Mouse (Mus musculus) heart, embryonic 10.5 days (tissue): ENCODE measurements at regions not wholly inside any gene's neighbourhood (a gene's known extent, or its start where the extent isn't known, plus 50 kb on each side); places are given as distances from the start of the nearest gene placed in this dataset.

ENCODE experiments used
- DNase-seq: peaks from one replicate; pipeline ENCODE4 v3.0.0-alpha.2; 2017; ENCODE audit warnings: low spot score
- H3K27ac ChIP-seq: fragments of 300-500 bp; sonication (generic); 2 replicates; pipeline ENCODE4 v1.5.1; 2016; ENCODE audit warnings: mild to moderate bottlenecking
- H3K27me3 ChIP-seq: fragments of 300-500 bp; sonication (generic); 2 replicates; pipeline ENCODE4 v1.6.1; 2016; ENCODE audit warnings: mild to moderate bottlenecking; ENCODE audit not compliant: poor library complexity, insufficient read depth, severe bottlenecking
- H3K36me3 ChIP-seq: fragments of 300-500 bp; sonication (generic); 2 replicates; pipeline ENCODE4 v1.6.1; 2016; ENCODE audit warnings: mild to moderate bottlenecking, moderate library complexity
- H3K4me1 ChIP-seq: fragments of 300-500 bp; sonication (generic); 2 replicates; pipeline ENCODE4 v1.6.1; 2016; ENCODE audit warnings: mild to moderate bottlenecking
- H3K4me3 ChIP-seq: fragments of 300-500 bp; sonication (generic); 2 replicates; pipeline ENCODE4 v1.5.1; 2016; ENCODE audit warnings: mild to moderate bottlenecking, moderate library complexity
- H3K9me3 ChIP-seq: fragments of 300-500 bp; sonication (generic); 2 replicates; pipeline ENCODE4 v1.6.1; 2016; ENCODE audit warnings: mild to moderate bottlenecking, moderate library complexity
- WGBS: fragments of 180-500 bp; shearing (Covaris S2); methylation state at CpG from one replicate; pipeline ENCODE4 v1.1.7; 2016; 5-methylcytosine and 5-hydroxymethylcytosine counted together

DNA sequence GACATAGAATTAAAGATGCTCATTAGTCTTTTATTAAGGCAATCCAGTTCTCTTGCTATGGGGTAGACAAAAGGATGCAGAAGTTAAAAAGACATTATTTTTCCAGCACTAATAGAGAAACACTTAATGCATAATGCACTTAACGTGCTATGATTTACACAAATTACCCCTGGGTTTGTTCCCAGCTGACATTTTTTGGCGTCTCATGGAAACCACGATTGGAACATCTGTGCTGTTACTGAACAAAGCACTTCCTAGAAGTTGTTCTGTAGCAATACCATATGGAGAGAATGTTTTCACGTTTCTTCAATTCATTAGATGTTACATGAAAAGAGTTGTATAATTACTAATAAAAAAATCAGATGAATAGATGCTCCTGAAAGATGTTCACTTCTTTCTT, 635.2 kb downstream of the Gm597 start:
- H3K27ac ChIP-seq = no peak overlapping the region
- no peaks in the 10 kb centered on the region for H3K36me3 ChIP-seq
- H3K4me3 ChIP-seq = no peak overlapping the region
- 80% methylated on average over 4 of the region's 4 CpGs for WGBS
- no peaks in the 10 kb centered on the region for H3K27me3 ChIP-seq
- H3K4me1 ChIP-seq = no peaks in the 10 kb centered on the region
- H3K9me3 ChIP-seq = no peaks in the 10 kb centered on the region
- DNase-seq = no peak

DNA sequence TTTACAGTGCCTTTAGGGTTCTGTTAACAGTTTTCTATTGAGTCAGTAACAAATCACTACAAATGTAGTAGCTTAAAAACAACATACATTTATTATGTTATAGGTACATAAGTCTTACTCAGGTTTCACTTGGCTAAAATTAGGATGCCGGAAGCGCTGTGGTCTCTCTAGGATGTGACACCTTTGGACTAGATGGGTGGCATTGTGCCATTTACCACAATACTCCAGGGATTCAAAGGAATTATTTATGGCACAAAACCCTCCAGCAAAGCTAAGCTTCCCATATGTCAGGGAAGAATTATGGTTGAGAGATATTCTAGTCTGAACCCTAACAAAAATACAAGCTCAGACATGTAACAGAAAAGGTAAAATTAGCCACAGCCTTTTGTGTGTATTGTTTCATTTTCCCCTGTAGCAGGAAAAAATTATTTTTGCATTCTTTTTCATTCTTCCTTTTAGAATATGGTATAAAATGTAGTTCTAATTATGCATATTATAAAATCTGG, 678.0 kb downstream of the Gm597 start:
- WGBS = 87% methylated on average over 2 of the region's 2 CpGs
- Histone ChIP-seq H3K9me3 (no peaks in the 10 kb centered on the region), H3K4me3 (no peak overlapping the region), H3K36me3 (no peaks in the 10 kb centered on the region), H3K4me1 (no peaks in the 10 kb centered on the region), H3K27ac (no peak overlapping the region), H3K27me3 (no peaks in the 10 kb centered on the region)
- no peak for DNase-seq

GRCm38 (mm10) chr1:28084456-28084855, 695.6 kb downstream of the Gm597 start:
- WGBS = 76% methylated on average over 3 of the region's 3 CpGs
- H3K9me3 ChIP-seq = no peaks in the 10 kb centered on the region
- H3K27me3 ChIP-seq = no peaks in the 10 kb centered on the region
- no peak overlapping the region for H3K27ac ChIP-seq
- DNase-seq = no peak
- H3K36me3 ChIP-seq = no peaks in the 10 kb centered on the region
- H3K4me1 ChIP-seq = no peaks in the 10 kb centered on the region
- H3K4me3 ChIP-seq = no peak overlapping the region

DNA sequence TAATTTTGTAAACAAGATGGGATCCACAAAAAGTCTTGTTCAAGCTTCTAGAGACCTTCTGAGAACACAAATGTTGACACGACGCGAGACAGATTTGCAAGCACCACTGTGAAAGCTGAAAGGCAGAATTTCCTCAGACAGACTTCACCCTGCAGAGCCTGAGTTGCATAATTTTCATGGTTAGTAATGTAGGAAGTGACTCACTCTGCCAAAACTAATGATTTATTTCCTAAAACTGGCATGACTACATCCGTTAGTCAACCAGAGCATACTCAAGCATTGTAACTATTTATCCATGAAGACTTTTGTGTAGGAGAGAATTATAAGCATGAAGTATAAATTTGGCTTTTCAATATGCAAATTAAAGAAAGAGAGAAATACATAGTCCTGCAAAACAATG, 726.1 kb downstream of the Gm597 start:
- no peaks in the 10 kb centered on the region for H3K36me3 ChIP-seq
- H3K27me3 ChIP-seq = no peaks in the 10 kb centered on the region
- DNase-seq = no peak
- H3K9me3 ChIP-seq = no peaks in the 10 kb centered on the region
- H3K4me3 ChIP-seq = no peak overlapping the region
- H3K27ac ChIP-seq = no peak overlapping the region
- 84% methylated on average over 4 of the region's 4 CpGs for WGBS
- no peaks in the 10 kb centered on the region for H3K4me1 ChIP-seq

DNA sequence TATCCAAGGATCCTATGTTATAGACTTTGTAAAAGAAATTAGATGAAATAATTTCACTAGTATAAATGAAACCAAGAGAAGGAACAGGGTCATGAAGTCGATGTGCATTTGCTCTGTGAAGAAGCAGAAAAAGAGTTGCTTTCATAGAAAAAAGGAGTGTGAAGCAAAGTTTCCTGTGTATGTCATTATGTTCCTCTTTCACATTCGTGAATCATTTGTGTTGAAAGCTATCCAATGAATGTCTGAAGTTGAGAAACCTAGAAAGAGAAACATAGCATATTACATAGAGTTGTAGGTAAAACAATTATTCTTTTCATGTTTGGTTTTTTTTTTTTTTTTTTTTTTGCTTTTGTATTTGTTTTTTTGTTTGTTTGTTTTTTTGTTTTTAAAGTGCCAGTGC, 732.1 kb downstream of the Gm597 start:
- Histone ChIP-seq H3K9me3 (no peaks in the 10 kb centered on the region), H3K4me1 (no peaks in the 10 kb centered on the region), H3K27ac (no peak overlapping the region), H3K36me3 (no peaks in the 10 kb centered on the region), H3K4me3 (no peak overlapping the region), H3K27me3 (no peaks in the 10 kb centered on the region)
- 63% methylated on average over 2 of the region's 2 CpGs for WGBS
- no peak for DNase-seq

GRCm38 (mm10) chr1:28047379-28047778, 732.7 kb downstream of the Gm597 start:
- no peaks in the 10 kb centered on the region for H3K36me3 ChIP-seq
- H3K9me3 ChIP-seq = no peaks in the 10 kb centered on the region
- H3K4me1 ChIP-seq = no peaks in the 10 kb centered on the region
- H3K4me3 ChIP-seq = no peak overlapping the region
- H3K27ac ChIP-seq = no peak overlapping the region
- no peaks in the 10 kb centered on the region for H3K27me3 ChIP-seq
- no peak for DNase-seq

DNA sequence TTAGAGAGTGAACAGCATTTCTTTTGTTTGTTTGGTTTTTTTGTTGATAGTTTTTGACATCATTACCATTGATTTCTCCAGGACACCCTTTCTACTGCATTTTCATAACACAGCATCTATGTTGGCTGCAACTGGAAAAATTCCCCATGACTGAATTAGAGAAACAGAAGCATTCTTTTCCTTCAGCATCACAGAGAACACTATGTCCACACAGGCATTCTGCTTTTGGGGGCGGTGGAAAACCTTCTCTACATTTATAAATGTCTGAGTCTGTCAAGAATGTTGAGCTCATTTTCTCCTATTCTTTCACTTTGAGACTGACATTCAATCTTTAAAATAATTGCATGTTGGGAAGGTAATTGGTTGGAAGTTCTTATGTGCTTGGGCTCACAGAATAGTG, 734.4 kb downstream of the Gm597 start:
- H3K4me1 ChIP-seq = no peaks in the 10 kb centered on the region
- no peaks in the 10 kb centered on the region for H3K36me3 ChIP-seq
- no peaks in the 10 kb centered on the region for H3K27me3 ChIP-seq
- DNase-seq = no peak
- 94% methylated on average over 1 of the region's 1 CpGs for WGBS
- H3K4me3 ChIP-seq = no peak overlapping the region
- H3K27ac ChIP-seq = no peak overlapping the region
- no peaks in the 10 kb centered on the region for H3K9me3 ChIP-seq

DNA sequence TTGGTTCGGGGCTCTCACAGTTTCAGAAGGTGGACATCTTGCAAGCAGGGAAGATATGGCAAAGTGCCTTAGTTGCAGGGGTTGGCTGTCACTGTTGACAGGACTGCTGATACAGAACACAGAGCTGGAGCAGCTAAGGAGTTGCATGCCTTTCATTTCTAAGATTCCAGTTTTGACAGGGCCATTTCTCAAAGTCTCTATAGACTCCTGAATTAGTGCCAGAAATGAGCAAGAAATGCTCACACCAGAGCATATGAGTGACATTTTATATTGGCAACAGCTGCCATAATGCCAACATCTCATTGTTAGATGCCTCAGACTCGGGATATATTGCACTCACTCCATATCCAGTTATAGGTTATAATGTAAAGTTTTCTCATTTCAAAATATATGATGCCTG, 754.3 kb downstream of the Gm597 start:
- WGBS = 31% methylated on average over 2 of the region's 2 CpGs
- Histone ChIP-seq H3K27me3 (no peaks in the 10 kb centered on the region), H3K36me3 (no peaks in the 10 kb centered on the region), H3K9me3 (no peaks in the 10 kb centered on the region), H3K4me1 (no peaks in the 10 kb centered on the region), H3K4me3 (no peak overlapping the region), H3K27ac (0 out of 2 replicates have a peak overlapping the region, but pooled peaks have one; percentile 52)
- peak; percentile 77 for DNase-seq

GRCm38 (mm10) chr1:27998434-27998833, 781.6 kb downstream of the Gm597 start:
- DNase-seq = no peak
- no peak overlapping the region for H3K27ac ChIP-seq
- H3K9me3 ChIP-seq = no peaks in the 10 kb centered on the region
- no peaks in the 10 kb centered on the region for H3K27me3 ChIP-seq
- H3K4me1 ChIP-seq = no peaks in the 10 kb centered on the region
- WGBS = 73% methylated on average over 4 of the region's 4 CpGs
- no peaks in the 10 kb centered on the region for H3K36me3 ChIP-seq
- no peak overlapping the region for H3K4me3 ChIP-seq

- Histone ChIP-seq H3K4me1 (no peaks in the 10 kb centered on the region), H3K27ac (no peak overlapping the region), H3K36me3 (no peaks in the 10 kb centered on the region), H3K4me3 (no peak overlapping the region), H3K9me3 (no peaks in the 10 kb centered on the region), H3K27me3 (no peaks in the 10 kb centered on the region)
- no peak for DNase-seq
- WGBS = 67% methylated on average over 1 of the region's 1 CpGs
Observed at GRCm38 (mm10) chr1:27963369-27963768, 816.7 kb downstream of the Gm597 start.
